Mouse (Mus musculus) induced T-regulatory cell, adult 2 months (primary cell): ENCODE measurements around the gene Ablim1.

Source experiments
- DNase-seq: peaks from one replicate; pipeline ENCODE4 v3.0.0-alpha.2; 2012; ENCODE audit warnings: low read depth

Ablim1 gene

DNA sequence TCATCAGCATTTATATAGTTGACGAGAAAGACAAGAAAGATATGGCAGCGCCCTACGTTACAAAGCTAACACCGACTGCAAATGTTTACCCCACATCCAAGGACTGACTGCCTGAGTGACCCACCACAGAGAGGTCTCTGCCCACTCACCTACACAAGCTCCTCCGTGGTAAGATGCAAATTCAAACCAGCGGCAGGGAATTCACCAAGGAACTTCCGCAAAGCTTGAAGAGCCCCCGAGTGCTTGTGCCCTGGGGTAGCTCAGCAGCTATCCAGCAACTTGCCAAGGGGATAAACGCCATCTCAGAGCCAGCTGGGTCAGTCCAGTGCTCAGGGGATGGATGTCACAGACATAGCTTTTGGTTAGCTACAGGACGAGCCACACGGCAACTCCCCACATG is 95.0 kb downstream of the Ablim1 start:
- DNase-seq = no peak

DNA sequence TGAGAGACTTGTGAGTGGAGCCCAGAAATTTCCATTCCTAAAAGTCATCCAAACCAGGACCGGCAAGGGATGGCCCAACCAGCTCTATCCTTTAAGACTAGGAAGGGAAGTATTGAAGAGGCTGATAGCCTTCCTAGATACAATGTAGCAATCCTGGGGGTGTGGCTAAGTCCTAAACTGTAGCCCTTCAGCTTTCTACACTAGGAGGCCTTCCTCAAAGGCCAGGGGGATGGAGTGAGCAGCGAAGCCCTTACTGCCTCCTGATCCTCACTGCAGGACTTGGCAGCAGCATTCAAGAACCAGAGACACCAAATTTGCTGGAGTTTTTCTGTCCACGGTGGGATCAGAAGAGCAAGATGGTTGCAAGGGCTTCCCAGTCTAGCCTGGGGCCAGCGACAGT is 97.6 kb downstream of the Ablim1 start:
- no peak for DNase-seq

DNA sequence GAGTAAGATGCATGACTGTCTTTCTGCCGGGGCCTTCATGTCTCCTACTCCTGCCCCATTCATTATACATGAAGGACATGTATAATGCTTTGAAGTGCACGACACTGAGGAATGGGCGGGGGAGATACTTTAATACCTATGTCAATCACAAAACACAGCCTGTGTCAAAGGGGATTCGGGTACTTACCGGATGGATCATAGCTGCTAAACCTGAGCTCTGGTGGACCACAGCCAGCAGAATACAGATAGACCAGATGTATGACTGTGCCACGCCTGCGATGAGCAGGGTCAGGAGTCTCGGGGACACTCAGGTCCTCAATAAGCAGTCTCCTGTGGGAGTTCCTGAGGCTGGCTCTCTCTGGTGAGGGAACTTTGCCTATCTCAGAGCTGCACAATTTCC is 99.2 kb downstream of the Ablim1 start:
- no peak for DNase-seq

DNA sequence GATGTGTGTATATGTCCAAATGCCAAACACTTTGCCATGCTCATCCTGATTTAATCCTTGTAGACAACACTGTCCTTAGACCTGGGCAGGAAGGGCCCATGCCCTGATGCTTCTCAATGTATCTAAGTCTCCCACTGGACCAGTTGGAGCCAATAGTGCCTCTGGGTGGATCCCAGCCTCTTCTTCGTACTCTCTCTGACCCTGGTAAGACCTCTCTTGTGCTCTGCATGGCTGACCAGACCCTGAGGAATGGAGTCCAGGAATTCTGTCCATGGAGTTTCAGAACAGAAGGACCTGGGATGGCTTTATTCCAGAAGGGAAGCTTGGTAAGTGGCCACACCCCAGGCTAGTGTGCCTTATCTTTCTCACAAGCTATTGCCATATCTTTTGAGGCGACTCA is 102.3 kb downstream of the Ablim1 start:
- no peak for DNase-seq

DNA sequence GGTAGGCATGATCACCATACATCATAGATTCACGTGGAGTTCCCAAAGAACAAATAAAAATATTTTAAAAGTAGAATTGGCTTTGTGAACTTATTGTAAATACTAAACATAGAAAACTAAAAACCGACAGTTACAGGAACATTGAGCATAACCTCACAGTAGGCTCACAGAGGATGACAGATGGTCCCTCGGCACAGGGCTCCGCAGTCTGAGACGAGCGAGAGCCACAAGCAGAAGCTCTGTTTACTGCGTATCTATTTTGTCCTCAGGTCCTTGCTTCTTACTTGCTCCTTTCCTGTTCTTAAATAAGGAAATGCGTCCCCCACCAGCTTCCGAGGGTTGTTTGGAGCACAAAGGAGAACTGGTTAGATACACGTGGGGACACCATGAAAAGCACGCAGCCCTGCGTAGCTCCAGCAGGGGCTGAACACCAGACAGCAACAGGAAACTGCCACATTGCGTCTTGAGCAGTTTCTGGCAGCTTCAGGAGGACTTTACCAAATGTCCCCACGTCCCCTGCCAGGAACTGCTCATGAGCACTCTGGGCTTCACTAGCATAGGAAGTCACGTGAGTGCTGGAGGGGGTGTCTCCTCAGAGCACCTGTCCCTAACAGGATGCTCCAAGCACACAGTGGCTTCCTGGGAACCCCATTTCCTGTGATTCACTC is 103.1 kb downstream of the Ablim1 start:
- DNase-seq = peak; percentile 24

DNA sequence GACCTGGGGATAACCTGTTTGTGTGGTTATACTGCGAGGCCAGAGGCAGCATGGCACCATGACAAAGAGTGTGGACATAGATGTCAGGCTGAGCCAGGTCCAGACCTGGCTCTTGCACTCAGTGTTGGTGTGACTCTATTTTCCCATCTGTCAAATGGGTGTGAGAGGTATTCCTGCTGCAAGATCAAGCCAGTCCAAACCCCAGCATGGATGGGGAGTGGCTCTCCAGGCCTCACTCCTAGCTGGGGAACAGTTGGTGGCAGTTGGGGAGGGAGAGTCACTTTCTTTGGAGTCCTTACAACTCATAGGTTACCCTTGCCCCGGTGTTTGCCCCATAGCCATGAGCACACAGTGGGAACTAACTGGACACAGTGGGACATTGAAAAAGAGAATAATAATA is 103.8 kb downstream of the Ablim1 start:
- no peak for DNase-seq

DNA sequence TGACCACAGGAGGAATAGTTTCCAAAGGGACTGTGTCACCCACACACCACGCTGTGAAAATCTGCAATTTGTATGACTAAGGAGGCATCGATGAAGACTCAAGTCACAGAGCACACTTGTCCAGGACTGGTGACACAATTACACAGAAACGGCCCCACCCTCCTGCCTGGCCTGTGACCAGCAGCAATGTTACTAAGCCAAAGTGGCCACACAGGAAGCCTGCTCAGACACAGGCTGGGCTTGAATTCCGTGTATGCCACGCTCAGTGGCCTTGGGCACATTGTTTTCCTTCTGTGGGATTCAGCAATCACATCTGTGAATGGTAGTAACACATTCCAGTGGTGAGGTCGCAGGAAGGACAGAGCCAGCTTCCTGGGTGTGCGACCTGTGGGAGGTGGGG is 110.6 kb downstream of the Ablim1 start:
- DNase-seq = no peak

DNA sequence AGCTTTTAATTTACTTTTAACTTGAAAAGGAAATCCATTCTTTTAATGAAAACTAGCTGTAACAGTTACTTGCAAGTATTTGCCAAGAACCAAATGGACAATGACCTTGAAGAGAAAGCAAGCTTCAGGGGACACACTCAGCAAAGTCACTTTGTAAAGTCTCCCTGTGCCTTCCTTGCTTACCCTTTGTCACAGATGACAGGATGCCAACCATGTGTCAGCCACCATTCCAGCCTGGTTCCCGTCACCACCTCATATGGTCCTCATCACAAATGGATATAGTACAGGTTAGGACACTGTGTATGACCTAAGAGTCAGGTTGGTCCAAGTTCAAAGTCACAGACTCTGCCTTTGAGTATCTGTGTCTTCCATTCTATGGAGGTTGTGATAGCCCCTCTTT is 112.2 kb downstream of the Ablim1 start:
- DNase-seq = no peak

DNA sequence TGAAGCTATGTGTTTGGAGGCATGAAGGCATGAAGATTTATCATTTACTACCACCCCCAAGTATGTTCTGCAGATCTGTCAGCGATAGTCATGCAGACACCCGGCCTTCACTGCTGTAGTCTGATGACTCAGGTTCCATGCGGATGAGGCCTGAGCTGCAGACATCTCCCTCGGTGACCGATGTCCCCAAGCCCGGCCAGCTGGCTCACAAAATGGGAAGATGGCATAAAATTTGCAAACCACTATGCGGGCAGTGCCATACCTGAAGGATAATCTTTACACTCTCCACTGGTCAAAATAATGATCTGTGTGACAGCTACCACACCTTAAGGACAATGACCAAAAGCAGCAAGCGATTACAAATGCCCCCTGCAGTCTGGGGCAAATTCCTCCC is 113.6 kb downstream of the Ablim1 start:
- no peak for DNase-seq

DNA sequence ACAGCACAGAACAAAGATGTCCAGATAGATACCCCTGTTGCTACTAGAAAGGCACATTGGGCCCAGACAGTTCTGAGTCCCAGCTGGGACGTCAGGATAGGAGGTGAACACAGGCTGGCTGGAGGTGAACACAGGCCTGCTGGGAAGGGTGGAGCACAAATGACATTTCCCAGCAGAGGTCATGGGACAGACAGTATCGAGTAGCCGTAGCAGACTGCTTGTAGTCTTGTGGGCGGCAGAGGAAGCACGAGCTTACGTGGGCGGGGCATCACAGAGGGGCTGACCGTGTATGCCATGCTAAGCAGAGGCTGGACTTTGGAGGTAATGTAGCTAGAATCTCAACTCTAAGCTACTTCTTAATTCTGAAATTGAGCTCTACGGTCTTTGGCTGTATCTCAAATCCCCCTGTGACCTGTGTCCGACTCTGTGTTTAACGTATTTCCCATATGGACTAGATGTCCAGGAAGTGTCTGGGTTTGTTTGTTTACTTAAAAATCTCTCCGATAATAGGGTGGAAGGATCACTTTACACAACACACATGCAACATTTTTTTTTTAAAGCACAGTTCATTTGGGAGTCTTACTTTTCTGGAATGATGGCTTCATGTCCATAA is 114.1 kb downstream of the Ablim1 start:
- DNase-seq = no peak

DNA sequence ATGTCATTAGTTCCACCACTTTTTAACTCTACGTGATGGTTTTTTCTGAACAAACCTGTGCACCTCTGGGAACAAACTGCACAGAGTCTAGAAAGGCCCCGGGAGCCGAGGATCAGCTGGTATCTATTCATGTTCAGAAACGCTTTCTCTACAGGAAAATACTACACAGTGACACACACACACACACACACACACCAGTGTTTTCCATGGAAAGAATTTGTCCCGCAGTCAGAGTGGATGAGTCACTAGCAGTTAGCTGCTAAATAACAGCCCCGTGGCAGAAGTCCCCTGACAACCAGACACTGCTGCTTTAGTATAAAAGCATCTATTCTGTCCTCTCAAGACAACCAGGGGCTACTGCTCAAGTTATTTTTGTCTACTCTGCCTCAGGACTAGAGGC is 115.4 kb downstream of the Ablim1 start:
- DNase-seq = no peak

DNA sequence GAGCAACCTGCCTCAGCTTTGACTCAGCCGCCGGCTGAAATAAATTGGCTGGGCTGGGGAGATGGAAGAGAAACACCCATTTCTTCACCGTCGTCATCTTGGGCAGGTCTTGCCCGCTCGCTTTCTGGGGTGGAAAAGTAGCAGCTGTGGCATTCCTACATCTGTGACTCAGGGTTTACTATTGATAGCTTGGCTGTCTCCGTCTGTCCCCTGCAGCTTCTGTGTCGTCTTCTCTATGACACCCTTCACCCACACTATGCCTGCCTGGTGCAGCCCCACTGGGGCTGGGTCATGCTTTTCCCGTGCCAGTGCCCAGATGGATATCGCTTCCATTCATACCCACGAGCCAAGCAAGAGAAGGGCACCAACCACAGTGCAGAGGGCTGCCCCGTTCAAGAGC is 116.2 kb downstream of the Ablim1 start:
- DNase-seq = no peak

DNA sequence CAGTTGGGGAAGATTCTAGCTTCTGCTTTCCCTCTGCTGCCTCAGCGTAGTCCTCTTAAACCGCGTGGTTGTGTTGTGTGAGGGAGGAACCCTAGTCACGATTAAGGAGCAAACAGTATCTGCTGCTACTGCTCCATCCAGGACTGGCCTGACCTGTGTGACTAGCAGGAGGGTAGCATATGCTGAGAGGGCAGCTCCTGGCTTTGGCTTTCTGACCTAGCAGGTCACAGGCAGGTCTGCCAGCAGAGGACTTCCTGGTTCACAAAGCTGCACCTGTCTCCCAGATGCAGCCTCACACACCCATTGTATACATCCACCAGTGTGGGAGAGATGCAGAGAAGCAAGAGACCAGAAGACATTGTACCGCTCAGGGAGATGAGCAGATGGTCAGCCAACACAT is 116.7 kb downstream of the Ablim1 start:
- DNase-seq = no peak

DNA sequence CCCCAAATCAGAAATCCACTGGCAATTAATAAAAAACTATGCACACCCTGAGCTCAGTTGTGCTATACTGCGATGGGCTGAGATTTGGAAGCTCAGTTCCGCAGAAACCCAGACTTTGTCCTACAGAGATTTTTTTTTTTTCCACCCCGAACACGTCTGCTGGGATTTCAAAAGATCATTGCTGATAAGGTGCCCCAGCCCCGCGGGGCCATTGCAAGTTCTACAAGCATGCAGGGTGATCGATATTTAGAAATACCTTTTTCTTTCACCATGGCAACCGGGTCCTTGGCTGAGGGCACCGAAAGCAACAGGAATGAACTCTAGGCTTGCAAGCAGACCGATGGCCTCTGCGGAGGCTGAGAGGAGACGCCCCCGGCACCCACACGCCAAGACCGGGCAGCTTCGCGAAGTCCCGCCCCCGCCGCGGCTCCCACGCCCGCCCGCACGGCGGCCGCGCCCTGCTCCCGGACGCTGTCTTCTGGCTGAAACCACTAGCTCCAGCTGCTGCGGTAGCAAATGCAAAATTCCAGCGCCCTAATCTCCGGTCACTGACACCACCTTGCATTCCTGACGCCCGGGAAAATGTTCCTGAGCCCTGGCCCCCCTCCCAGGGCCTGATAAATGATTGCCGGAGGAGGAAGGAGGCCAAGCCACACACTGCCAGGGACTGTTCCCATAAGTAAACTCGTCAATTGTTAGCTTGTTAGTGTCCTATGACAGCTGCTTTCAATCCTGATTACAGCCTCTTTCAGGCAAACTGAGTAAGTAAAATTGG is 117.5 kb downstream of the Ablim1 start:
- DNase-seq = peak; percentile 30

DNA sequence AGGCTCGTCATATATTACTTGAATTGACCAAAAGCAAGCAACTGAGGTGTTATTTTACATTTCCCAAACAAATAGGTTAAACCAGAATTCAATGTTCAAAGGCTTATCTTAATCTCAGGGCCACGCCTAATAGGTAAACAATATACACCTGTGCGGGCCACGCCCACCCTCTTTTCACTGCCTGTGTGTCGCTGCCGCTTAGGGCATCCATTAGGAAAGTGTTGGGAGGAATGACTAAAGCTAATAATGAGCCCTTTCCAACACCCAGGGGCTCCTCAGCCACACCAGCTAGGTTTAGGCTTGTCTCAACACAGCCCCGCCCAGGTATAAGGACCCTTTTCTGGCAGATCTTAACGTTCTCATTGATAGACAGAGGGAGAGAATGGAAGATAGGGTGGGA is 118.1 kb downstream of the Ablim1 start:
- no peak for DNase-seq

DNA sequence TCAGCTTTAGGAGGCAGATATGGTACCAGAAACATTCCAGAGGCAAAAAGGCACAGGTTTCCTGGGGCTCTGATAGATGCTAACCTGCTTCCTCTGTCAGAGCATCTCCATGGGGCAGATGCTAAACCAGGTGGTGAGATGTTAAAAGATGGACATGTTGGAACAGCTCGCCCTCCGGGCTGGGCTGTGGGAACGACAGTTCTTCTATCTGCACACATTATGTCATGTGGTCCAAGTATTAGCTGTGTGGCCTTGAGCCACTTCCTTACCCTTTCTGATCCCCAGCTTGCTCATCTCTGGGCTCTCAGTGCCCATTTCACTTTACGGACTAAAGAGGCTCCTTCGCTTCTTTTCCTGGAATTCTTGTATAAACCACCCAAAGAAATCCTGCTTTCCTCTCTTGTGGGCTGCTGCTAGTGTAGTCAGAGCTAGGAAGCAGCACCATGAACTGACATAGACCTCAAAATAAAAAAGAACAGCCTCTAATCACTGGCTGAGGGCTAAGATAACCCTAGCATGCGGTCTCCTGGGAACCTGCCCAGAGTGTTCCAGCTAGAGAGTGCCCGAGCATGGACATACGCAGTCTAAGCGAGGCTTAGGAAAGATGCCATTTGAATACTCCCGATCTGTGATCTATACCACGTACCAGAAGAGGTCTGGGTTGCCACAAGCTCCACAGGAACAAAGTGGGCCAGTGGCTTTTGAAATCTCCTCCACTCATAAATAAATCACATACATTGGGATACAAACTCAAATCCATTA is 119.4 kb downstream of the Ablim1 start:
- DNase-seq = no peak

DNA sequence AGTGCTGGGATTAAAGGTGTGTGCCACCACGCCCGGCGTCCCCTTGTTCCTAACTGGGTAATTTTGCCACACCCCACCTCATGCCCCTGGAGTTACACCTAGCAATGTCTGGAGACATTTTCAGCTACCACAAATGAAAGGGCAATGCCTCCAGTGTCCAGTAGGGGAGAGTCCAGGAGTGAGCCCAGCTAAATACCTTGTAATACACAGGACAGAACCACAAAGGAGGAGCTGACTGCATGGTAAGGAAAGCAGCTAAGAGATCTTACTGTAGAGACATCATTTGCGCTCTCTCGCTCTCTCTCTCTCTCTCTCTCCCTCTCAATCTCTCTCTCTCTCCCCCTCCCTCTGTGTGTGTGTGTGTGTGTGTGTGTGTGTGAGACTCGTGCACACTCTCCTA is 120.8 kb downstream of the Ablim1 start:
- peak; percentile 35 for DNase-seq

DNA sequence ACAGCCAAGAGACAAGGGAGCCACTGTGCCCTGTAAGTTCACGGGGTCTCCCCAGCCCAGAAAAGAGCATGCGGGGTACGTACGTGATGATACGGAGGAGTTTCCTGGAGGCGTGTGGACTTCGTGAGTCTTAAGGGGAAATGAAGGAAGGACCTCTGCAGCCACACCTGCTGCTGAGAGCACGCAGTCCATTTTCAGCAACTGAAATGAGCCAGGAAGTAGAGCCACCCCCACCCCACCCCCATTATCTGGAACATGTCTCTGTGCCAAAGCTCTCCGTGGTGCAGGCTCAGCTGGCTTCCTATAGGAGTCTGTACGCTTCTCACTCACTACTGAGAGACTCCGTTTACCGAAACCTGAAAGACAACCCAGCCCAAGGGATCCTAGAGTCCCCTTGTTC is 121.3 kb downstream of the Ablim1 start:
- no peak for DNase-seq

DNA sequence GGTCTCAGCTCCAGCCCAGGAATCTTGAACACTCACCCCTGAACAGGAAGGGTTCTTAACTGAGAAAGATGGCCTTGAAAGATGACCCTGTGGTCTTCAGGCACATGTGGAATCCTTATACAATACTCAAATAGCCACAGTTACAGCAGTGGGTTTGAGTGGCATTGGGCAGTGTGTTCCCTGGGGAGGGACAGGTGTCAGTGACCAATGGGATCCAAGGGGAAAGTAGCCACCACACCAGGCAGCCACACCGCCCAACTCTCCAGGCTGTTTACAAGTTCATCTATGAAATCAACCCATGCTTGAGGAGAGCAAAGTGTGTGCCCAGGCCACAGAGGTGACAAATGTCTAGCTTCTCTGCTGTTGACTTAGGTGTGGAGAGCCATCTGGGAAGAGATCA is 123.6 kb downstream of the Ablim1 start:
- DNase-seq = no peak

DNA sequence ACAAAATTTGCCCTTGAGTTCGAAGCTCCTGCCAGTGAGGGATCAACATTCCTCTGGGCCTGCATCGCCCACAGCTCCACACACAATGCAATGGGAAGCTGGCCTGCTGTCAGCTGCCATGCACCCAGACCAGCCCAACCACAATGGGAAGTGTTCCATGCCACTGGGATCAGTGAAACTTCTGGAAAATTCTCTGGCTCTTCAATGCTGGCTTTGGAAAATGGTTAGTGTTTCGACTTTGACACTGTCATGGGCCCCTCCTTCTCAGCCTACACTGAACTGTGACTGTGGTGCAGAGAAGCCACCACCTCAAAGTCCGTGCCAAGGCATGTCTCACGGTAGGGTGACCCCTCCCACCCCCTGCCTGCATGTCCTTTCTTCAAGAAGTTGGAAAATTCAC is 125.3 kb downstream of the Ablim1 start:
- no peak for DNase-seq

DNA sequence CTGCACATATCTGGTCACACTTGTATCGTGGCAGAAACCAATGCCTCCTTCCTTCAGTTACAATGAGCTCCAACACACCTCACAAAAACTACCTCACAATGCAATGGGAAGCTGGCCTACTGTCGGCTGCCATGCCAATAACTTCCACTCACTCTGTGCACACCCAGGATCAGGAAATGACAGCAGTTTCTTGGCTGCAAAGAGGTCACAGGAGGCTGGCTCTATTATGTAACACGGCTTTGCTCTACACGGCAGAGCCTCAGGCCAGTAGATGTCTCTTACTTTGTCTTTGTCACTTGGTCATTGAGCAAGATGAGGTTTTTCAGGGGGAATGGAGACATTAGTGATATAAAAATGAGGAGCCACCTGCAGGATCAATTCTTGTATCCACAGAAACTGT is 126.2 kb downstream of the Ablim1 start:
- no peak for DNase-seq

DNA sequence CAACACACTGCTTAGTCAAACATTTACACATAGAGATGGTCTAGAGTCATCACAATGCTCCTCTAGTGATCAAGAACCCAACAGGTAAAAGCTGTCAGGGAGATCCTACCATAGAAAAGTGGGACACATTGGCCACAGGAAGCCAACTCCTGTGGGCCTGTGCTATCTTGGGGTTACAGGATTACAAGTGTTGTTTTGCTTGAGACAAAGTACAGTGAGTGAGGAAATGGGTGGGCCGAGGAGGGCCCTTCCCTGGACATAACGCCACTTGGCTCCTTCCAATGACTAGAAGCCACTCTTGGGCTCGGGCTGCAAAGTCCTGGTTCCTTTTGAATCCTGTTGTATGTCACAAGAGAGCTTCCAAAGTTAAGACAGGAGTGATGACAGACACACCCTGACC is 129.7 kb downstream of the Ablim1 start:
- no peak for DNase-seq
